Mouse (Mus musculus): ENCODE data around the gene Lrrc56.

GRCm38 (mm10) chr7:141144650-141145049 is 49.3 kb upstream of the Lrrc56 start:
- no peak for TF ChIP-seq POLR2A (IDR thresholded peaks at IDR 0.05; ENCODE audit: borderline replicate concordance, extremely low read depth, low read depth, low read length)
- no peak for TF ChIP-seq CTCF (IDR thresholded peaks at IDR 0.05; ENCODE audit: insufficient read depth, low read length)

Data from lung, adult 2 months (tissue).